Mouse (Mus musculus) frontal cortex, adult 2 months (tissue): Measurements from ENCODE around the gene Ripor3. TPM values are rescaled to one million over a fixed set of nuclear protein-coding genes. Genes with fewer than 3 reads are reported as not detected.

ENCODE experiments used
- DNase-seq, 2 experiments: peaks; one replicate each; pipeline ENCODE4 v3.0.0; 2022; ENCODE audit warnings: low spot score in 1 of 2; ENCODE audit errors: extremely low spot score in 1 of 2
- polyA plus RNA-seq: library from polyadenylated mRNA; depleted of rRNA; stranded (reverse); fragments of >200 nt; gene quantifications from 2 replicates; pipeline ENCODE4 v1.2.3, GENCODE M21; 2012

Gene Ripor3
- polyA plus RNA-seq, 1 experiment = 1.2 TPM

DNA sequence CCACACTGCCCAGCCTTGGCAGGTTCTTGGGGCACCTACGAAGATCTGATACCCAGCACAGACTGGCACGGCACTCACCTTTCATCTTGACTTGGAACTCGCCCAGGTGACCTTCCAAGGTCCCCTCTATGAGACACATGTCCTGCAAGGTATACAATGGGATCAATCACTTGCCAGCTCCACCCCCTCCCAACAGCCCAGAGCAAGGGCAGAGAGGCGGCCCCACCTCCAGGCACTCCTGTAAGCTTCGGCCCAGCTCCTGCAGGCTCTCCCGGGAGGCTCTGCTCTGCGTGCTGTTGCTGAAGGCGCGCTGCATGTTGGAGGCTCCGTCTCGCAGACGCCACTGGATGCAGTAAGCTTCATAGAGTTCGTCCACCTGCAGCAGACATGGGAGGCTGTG is 17.2 kb downstream of the Ripor3 start:
- DNase-seq = no peak

DNA sequence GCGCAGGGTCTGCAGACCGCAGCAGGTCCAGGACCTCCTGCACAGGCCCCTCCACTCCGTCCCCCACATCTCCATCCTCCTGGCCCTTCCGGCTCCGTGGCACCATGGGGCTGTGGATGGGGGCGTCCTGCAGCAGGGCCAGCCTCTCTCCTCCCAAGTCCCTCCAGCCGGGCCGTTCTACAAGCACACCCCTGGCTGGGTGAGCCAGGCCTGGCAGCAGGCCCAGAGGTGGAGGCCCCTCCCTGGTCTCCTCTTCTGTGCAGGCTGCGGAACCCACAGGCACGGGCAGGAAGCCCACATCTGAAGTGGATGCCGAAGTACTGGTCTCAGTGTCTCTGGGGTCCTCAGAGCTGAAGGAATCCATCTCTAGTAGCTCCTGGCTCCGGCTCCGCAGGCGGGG is 21.1 kb downstream of the Ripor3 start:
- DNase-seq = no peak

DNA sequence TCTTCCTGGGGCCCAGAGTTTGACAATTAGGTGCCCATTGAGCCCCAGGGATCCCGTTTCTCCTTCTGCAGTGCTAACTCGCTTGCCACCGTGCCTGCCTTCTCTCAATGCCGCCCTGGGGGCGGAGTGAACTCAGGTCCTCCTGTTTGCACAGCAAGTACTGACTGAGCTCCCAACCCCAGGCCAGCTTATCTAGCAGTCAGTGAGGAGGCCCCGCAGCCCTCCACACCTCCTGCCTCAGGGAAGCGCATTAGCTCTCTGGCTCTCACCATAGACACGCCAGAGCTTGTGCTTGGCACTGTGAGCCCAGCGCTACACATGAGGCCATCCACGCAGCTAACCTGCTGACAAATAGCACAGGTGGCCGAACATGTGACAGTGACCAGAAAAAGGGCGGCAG is 22.8 kb downstream of the Ripor3 start:
- no peak for DNase-seq

DNA sequence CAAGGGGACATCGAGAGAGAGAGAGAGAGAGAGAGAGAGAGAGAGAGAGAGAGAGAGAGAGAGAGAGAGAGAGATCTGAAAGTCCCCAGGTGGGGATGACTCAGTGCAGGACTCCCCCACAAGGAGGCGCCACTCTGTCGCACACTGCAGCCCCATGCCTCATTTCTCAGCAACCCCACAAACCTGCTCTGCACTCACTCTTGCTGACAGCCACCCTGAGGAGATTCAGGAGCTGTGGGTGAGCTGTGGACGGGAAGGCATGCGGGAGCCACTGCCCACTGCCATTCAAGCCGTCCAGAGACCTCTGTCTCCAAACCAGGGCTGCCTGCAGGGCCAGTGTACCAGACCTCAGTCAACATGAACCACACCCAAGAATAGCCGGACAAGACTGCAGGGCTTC is 23.7 kb downstream of the Ripor3 start:
- DNase-seq = no peak

DNA sequence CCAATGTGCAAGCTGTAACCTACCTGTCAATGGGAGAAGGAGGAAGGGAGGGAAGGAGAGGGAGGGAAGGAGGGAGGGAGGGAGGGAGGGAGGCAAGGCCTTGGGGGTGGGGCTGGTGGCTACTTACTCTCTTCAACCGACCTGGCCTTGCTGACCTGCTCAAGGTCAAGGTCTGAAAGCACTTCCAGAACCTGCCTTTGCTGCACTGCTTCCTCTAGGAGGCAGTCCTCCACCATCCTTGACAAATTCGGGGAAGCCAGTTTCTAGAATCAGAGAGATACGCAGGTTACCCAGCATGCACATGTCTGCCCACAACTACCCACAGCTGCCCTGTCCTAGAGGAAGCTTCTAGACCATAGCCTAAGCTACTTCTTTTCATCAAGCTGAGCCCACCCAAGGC is 25.5 kb downstream of the Ripor3 start:
- no peak for DNase-seq

DNA sequence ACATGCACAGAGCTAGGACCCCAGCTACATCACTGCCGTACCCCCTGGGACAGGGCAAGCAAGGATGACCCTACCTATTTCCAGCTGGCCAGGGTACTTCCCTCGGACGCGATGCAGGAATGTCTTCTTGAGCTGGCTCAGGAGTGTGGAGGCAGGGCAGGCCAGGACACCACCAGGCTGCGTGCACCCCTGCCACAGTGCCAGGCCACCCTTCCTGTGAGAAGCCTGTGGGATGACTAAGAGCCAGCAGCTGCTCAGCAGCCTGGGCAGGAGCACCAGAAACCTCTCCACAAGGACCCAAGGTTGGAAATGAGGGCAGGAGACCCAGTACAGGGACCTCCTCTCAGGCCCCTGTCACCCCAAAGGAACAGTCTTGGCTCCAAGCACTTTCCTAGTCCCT is 26.0 kb downstream of the Ripor3 start:
- DNase-seq = no peak

DNA sequence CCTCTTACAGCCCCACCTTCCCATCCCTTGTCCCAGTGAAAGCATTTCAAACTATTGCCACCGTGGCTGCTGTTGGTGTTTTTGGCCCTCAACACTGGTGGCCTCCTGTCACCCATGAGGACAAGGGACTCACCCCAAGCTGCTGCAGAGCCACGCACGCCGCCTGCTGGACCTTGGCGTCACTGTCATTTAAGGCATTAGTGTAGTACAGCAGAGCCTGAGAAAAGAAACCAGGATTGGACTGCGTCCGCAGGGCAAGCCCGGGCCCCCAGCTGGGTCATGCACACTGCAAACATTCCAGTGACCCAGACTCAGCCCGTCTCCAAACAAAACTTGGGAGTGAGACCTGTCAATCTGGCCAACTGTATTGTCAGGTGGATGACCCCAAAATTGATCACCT is 27.8 kb downstream of the Ripor3 start:
- DNase-seq = no peak

DNA sequence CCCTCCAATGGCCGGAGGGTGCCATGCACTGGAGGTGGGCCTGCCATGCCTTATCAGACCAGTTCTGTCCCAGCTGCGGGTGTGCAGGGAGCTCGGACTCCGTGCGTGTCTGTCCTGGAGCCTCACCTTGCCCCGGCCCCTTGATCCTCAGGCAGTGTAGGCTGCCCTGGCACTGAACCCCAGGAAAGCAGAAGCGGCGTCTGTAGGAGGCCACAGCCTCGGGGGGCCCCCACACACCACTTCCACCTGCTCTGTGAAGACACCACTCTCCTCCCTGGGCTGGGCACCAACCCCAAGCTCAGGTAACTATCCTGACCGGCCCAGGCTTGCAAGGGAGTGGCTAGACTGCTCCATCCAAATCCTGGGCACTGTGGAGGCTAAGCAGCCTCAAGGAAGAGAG is 30.0 kb downstream of the Ripor3 start:
- no peak for DNase-seq

DNA sequence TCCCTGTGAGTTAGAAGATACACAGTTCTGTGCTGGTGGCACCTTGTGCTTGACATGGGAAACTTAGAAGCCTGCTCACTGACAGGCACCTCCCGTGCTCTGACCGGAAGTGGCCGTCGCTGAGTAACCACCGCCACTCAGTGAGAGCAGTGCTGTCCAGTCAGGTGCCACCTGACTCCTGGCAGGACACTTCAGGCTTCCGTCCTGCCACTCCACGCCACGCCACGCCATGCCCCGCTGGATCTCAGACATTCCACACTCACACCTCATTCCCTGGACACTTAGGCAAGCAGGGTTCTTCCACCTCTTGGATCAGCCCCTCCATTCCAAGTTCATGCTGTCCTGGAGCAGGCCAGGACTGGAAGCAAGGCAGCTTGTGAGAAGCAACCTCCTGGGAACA is 32.1 kb downstream of the Ripor3 start:
- DNase-seq = no peak

DNA sequence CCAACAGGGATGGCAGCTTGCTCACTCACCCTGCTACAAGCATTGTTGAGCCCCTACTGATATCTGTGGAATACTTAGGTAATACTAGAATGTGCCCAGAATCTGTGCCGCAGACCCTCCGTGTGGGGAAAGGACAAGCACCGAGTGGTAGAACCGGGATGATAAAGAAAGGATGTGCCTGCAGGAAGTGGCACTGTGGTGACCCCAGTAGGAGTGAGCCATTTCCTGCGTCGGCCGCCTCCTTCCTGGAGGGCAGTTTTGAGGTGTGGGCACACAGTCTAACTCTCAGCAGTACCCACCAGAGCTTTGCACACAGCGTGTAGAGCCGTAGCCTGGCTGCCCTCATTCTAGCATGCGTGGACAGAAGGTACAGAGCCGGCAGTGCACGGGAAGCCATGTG is 34.7 kb downstream of the Ripor3 start:
- DNase-seq = no peak

DNA sequence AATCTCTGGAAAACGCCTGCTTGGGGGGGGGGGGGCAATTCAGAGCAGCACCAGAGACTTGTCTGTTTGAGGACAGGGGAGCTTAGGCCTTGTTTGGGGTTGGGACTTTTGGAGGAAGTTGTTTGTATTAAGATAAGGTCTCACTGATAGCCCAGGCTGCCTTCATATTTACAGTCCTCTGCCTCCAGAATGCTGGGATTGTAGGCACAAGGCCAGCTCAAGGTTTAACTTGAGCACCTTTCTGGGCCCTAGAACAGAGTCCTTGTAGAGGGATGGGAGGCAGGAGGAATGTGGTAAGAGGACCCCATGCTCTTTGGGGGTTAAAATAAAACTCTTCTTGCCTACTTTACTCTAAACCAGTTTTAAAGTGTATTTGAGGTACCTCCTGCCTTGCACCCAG is 37.6 kb downstream of the Ripor3 start:
- DNase-seq = no peak

DNA sequence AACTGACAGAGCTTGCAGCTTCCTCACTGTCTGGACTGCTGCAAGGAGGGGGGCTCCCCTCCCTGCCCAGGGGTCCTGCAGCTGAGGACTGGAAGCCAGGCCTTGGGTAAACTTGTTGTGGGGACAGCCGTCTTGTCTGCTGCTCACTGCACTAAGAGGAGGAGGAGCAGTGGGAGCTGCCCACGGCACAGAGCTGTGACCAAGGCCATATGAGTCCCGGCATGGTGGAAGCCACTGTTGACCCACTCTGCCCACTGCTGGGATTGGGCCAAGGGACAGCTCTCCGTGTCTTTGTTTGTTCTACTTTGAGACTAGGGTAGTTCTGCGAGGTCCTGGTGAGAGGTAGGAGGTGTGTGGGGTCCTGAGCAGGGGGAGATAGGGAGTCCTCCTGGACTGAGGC is 38.3 kb downstream of the Ripor3 start:
- DNase-seq = no peak

DNA sequence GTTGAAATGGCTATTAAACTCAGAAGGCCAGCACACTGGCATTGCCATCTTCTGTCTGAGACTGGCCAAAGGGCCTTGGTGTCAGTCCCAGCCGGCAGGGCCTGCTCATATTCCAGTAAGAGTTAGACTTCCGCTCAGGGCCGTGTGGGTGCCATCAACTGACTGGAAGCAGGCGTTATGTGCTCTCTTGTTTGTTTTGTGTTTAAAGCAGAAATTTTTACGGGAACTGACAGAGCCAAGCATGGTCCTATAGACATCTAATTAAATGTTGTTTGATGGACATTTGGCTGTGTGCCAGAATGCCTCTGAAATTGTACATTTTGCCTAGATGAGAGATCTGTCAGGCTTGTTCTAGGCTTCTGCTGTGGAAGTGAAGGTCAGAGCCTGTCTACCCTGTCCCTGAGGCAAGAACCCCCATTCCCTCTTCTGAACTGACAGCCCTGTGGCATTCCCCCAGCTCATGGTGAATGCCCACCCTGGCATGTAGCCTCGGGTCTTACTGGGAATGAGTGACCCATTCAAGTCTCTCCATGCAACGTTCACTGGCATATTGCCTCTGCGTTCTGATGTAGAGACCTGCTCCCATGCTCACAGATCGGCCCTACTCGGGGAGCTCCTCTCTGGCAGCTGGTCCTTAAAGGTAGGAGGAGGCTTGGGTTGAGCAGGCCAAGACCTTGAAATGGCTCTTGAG is 40.4 kb downstream of the Ripor3 start:
- no peak for DNase-seq

DNA sequence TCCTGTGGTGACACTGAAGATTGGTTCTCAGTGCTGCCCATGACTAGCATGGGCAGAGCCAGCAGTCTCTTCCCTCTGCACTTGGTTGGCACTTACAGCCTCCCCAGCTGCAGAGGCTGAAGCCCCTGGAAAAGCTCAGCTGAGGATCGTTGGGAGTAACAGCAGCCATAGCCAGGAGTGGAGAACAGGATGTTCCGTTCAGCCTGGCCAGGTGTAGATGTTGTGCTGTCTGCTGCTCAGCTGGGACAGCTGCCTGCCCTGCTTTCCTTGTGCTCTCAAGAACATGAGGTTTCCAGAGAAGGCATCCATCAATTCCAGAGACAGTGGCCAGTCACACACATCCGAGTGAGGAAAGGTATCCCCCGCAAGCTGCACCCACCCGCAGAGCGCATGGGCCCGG is 41.9 kb downstream of the Ripor3 start:
- DNase-seq = no peak

DNA sequence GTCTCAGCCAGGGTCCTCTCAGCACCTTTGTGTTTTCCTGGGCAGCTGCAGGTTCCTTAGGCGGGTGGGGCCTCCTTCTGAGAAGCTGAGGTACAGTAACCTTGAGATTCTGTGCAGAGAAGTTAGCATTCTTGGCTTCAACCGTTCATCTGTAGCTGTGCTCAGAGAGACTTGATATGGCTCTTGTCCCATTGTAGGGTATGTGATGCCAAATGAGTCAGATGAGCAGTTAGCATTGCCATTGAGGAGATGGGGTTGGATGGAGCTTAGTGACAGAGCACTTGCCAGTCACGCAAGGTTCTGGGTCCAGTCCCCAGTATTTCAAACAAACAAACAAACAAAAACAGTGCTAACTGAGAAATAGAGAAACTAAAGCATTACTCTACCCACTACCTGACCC is 44.5 kb downstream of the Ripor3 start:
- peak in 1 of 2 experiments; percentile 35 for DNase-seq

DNA sequence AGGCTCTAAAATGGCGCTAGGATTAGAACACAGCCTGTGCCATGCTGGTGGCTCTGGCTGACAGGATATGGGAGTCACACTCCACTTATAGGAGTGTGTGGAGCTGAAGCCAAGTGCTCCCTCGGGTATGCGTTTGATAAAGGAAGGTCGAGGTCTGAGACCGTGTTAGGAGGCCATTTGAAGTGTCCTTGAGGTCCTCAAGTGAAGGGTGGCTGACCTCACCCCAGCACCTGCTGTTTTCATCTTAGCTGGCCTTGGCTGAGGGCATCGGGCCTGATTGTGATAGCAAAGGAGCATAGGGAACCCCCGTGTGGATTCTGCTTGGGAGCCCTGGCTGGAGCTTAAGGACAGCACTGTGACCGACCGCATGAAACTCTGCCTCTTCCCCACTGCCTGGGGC is 46.1 kb downstream of the Ripor3 start:
- no peak for DNase-seq

DNA sequence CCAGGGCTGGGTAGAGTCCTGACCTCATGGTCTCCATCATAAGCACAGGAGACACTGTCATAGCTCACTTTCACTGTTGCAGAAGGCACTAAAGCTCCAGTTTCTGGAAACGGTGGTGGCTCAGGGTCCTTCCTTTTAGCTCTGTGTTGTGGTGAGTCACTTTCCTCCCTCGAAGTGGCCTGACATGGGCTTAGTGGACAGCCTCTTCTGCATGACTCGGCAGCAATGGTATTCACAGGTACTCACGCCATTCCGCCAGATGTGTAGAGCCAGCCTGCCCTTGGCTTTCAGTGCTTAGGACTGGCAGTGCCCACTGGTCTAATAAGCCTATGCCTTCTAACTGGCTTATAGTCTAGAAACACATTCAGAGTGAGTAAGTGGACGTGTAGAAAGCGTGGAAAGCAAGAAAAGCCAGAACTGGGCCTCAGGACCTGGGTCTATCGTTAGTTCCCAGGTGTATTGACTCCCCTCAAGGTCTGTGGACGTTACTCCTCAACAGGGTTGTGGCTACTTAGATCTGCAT is 46.6 kb downstream of the Ripor3 start:
- no peak for DNase-seq

DNA sequence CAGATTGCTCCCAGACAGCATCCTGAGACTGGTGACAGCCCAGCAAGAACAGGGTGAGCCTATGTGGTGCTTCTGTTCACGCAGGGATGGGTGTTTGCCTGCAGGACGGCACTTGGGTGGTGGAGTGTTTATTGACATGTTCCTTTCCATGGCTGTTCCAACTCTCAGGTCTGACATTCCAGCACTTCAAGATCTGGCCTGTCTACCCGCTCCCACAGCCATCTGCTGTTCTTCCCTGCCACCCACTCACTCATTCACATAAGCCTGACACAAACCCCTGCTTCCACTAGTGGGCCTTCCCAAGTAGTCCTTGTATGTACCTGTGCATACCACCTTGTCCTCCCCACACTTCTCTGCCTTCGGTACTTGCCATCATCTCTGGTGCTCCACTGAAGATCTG is 47.2 kb downstream of the Ripor3 start:
- DNase-seq = peak; percentile 52 to 65

DNA sequence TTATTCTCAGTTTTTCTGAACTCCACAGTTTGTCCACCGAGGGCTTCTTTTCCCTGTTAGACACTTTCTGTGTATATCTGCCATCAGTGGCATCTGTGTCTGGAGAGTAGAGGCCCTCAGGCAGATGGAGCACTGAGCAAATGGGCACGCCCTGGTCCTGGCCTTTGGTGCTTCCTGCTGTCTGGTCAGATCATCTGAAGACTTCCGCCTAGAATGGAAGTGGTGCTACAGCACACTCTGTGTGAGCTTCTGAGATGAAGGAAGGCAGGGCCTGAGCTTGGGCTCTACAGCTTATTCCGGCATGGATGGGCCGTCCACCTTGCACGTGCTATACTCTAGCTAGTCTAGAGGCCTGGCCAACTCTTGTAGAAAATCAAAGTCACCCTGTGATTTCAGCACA is 48.1 kb downstream of the Ripor3 start:
- DNase-seq = no peak

DNA sequence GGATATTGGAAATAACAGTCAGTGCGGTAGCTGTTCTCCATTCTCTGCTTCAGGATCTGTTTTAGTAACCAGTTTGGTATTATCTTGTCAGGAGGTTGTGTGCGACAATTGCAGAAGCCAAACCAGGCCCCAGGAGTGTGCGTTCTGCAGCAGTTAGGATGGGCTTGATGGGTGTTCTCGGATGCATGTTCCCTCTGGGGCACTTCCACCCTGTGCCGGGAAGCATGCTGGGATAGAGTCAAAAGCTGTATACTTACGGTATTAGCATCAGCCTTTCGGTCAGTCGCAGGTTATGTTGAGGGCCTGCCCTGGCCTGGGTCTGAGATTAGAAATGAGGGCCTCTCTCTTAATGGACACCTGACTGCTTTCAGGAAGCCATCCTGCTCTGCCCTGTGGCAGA is 49.8 kb downstream of the Ripor3 start:
- DNase-seq = no peak

DNA sequence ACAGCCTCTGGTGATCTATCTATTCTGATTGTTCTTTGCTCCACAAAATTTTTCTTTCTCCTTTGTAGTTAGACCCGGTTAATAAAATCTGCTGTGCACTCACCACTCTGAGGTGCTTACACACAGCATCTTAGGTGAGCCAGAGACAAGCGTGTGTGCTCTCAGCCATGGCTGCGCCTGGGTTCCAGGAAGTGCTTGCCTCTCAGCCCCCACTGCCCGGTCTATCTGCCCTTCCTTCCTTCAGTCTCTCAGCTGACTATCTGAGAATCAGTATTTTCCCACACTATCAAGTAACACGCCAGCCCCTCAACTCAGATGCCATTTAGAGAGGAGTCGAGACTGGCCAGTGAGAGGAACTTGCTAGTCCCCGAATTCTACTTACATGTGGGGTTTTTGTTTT is 50.4 kb downstream of the Ripor3 start:
- no peak for DNase-seq

DNA sequence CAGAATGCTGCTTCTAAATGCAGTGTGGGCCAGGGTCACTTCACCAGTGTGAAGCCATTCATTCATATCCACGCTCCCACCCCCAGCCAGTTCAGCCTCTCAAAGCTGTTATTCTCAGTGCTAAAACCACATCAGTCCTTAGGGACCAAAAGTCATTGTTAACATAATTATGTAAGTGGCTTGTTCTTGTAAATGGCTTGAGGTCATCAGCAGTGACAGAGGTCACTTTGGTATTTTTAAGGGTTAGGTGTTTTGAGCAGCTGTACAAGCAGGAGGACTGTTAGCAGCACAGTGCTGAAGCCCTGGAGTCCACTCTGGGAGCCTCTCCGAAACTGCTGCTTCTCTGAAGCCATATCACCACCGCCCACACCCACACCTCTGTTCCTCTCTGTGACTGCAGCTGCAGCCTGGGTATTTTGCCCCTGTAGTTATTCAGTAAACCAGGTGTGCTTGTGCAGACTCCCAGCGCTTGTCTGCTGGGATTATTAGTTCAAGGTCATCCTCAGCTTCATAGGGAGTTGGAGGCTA is 51.0 kb downstream of the Ripor3 start:
- no peak for DNase-seq

DNA sequence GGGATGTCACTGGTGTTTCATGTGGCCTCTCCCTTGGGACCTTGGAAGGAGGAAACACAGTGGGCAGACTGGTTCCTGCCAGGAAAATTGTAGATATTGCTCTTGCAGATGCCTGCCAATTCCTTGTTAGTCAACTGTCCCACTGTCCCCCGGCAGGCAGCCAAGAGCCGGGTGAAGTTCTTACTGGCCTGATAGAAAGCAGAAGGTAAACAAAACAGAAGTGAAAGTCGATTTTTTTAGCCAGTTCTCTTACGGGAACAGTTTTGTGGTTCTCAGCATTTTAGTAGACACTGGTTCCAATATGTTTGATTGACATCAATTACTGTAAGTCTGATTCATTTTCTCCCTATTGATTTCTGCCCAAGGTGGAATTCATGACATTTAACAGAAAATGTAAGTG is 51.6 kb downstream of the Ripor3 start:
- peak in 1 of 2 experiments; percentile 63 for DNase-seq
